ENCODE assay signal across 8 mouse cellular contexts in genomic region chr7:19268993-19269681, GRCm38 (mm10). TPM values are rescaled to one million over a fixed set of nuclear protein-coding genes. Genes with fewer than 3 reads are reported as not detected.
DNase-seq lines count a peak whose midpoint lies in the region; ATAC-seq and TF ChIP-seq lines count a peak whose summit lies in the region.

No protein-coding gene starts in this region.

- WGBS in spleen, adult 2 months = 7% methylated on average over 10 of the region's 10 CpGs
- 59% methylated on average over 10 of the region's 10 CpGs for WGBS in forebrain, embryonic 13.5 days
- 60% methylated on average over 10 of the region's 10 CpGs for WGBS in midbrain, embryonic 11.5 days

- peak overlapping the region; percentile 92 for H3K9ac ChIP-seq in forebrain, embryonic 13.5 days
- peak overlapping the region; percentile 85; the same call in 1 of the 2 replicates for H3K9ac ChIP-seq in midbrain, embryonic 11.5 days (ENCODE audit: low read length)

- H3K36me3 ChIP-seq in spleen, adult 2 months (ENCODE audit: control insufficient read depth, insufficient read depth, low read length) = peaks cover 8% of the 10 kb centered on the region
- H3K36me3 ChIP-seq in forebrain, embryonic 13.5 days (ENCODE audit: poor library complexity, severe bottlenecking) = peaks cover 11% of the 10 kb centered on the region
- H3K36me3 ChIP-seq in midbrain, embryonic 11.5 days (ENCODE audit: control insufficient read depth, insufficient read depth, low read length) = peaks cover 6% of the 10 kb centered on the region; the same call in 1 of the 2 replicates

- DNase-seq in spleen, adult 2 months (ENCODE audit: low read depth in 1 of 2, low spot score in 2 of 2) = no peak
- no peak for DNase-seq in spleen, postnatal 10 days (ENCODE audit: low spot score in 2 of 2)
- peak; percentile 67 for DNase-seq in kidney, postnatal 14 days
- no peak for DNase-seq in midbrain, embryonic 11.5 days (ENCODE audit: low spot score, missing footprints)
- no peak for DNase-seq in gastrocnemius, adult 18-20 months (ENCODE audit: low spot score)
- DNase-seq in left cerebral cortex, postnatal 25 days (ENCODE audit: low spot score in 2 of 2) = no peak

- H3K27me3 ChIP-seq in spleen, adult 2 months (ENCODE audit: control insufficient read depth, insufficient read depth, low read length) = no peaks in the 10 kb centered on the region
- H3K27me3 ChIP-seq in forebrain, embryonic 13.5 days = no peaks in the 10 kb centered on the region
- no peaks in the 10 kb centered on the region for H3K27me3 ChIP-seq in midbrain, embryonic 11.5 days (ENCODE audit: control insufficient read depth, insufficient read depth, low read length)

- H3K4me2 ChIP-seq in forebrain, embryonic 13.5 days = peak overlapping the region; percentile 94
- peak overlapping the region; percentile 97 for H3K4me2 ChIP-seq in midbrain, embryonic 11.5 days

- H3K4me3 ChIP-seq in spleen, adult 2 months (ENCODE audit: extremely low read depth, insufficient read depth, insufficient read length) = peak overlapping the region; percentile 91
- peak overlapping the region; percentile 97 for H3K4me3 ChIP-seq in forebrain, embryonic 13.5 days
- peak overlapping the region; percentile 96 for H3K4me3 ChIP-seq in midbrain, embryonic 11.5 days (ENCODE audit: low read depth, low read length)

- H3K27ac ChIP-seq in spleen, adult 2 months (ENCODE audit: insufficient read depth, low read length) = peak overlapping the region; percentile 86
- no peak overlapping the region for H3K27ac ChIP-seq in forebrain, embryonic 13.5 days
- no peak overlapping the region for H3K27ac ChIP-seq in midbrain, embryonic 11.5 days (ENCODE audit: low read depth, low read length)

- no peak for TF ChIP-seq CTCF in spleen, adult 2 months (IDR thresholded peaks at IDR 0.05; ENCODE audit: extremely low read depth, insufficient read depth, insufficient read length, insufficient replicate concordance)

- no peak for TF ChIP-seq POLR2A in spleen, adult 2 months (IDR thresholded peaks at IDR 0.05; ENCODE audit: low read depth, low read length)

- H3K4me1 ChIP-seq in spleen, adult 2 months (ENCODE audit: control insufficient read depth, insufficient read depth, insufficient read length) = peaks cover 39% of the 10 kb centered on the region
- peaks cover 26% of the 10 kb centered on the region for H3K4me1 ChIP-seq in forebrain, embryonic 13.5 days
- H3K4me1 ChIP-seq in midbrain, embryonic 11.5 days (ENCODE audit: control insufficient read depth, insufficient read depth, low read length) = peaks cover 13% of the 10 kb centered on the region

- intact Hi-C loops in left cerebral cortex, postnatal 25 days (cut with DNase I) = no loop called here

- H3K9me3 ChIP-seq in forebrain, embryonic 13.5 days (replicated peaks) = no peaks in the 10 kb centered on the region
- H3K9me3 ChIP-seq in midbrain, embryonic 11.5 days (ENCODE audit: control insufficient read depth, low read length) = no peaks in the 10 kb centered on the region

- no peak for ATAC-seq in forebrain, embryonic 13.5 days
- no peak for ATAC-seq in midbrain, embryonic 11.5 days (ENCODE audit: low FRiP score)
- no peak for ATAC-seq in granulocyte monocyte progenitor cell, adult 5-6 weeks (replicated peaks; ENCODE audit: poor library complexity, severe bottlenecking)

RNA-seq across cellular contexts. Expression of gene Vasp, which starts 2.5 kb away (rescaled TPM):
- 335 and 437 TPM in 2 replicates for polyA plus RNA-seq in spleen, adult 2 months (2012; rRNA removed)
- 31.0 and 32.7 TPM in 2 replicates for polyA plus RNA-seq in forebrain, embryonic 13.5 days (2015; fragmentation: Nextera tagmentation; extraction: Ambion mirVana)
- 46.0 and 46.9 TPM in 2 replicates for polyA plus RNA-seq in midbrain, embryonic 11.5 days (2014; fragmentation: Nextera tagmentation; extraction: Ambion mirVana)
- total RNA-seq in gastrocnemius, adult 18-20 months (2021) = 10 to 100 TPM; 11.6 to 22.2 TPM
- 10 to 100 TPM; 13.1 to 14.3 TPM for total RNA-seq in left cerebral cortex, postnatal 25 days (2021)
- 60.7 and 70.5 TPM in 2 replicates for total RNA-seq in granulocyte monocyte progenitor cell, adult 5-6 weeks (2014; fragmentation: Nextera tagmentation)
- 52.8 and 63.3 TPM in 2 replicates for total RNA-seq in granulocyte monocyte progenitor cell, adult 5-6 weeks (2017)

RNA-seq across cellular contexts. Expression of gene Ppm1n, which starts 10.7 kb away (rescaled TPM):
- 2.1 and 3.3 TPM in 2 replicates for polyA plus RNA-seq in spleen, adult 2 months (2012; rRNA removed)
- polyA plus RNA-seq in forebrain, embryonic 13.5 days (2015; fragmentation: Nextera tagmentation; extraction: Ambion mirVana) = 0.18 and 0.80 TPM in 2 replicates
- 0.18 and 0.50 TPM in 2 replicates for polyA plus RNA-seq in midbrain, embryonic 11.5 days (2014; fragmentation: Nextera tagmentation; extraction: Ambion mirVana)
- total RNA-seq in gastrocnemius, adult 18-20 months (2021) = under 1 TPM; 0.30 to 0.36 TPM
- total RNA-seq in left cerebral cortex, postnatal 25 days (2021) = under 1 TPM in 1 of 2 experiments, not detected in 1; 0.55 TPM
- not detected in 2 replicates for total RNA-seq in granulocyte monocyte progenitor cell, adult 5-6 weeks (2014; fragmentation: Nextera tagmentation)
- total RNA-seq in granulocyte monocyte progenitor cell, adult 5-6 weeks (2017) = not detected in 2 replicates

RNA-seq across cellular contexts. Expression of gene Rtn2, which starts 13.3 kb away (rescaled TPM):
- polyA plus RNA-seq in spleen, adult 2 months (2012; rRNA removed) = 7.7 and 9.1 TPM in 2 replicates
- 87.9 and 92.4 TPM in 2 replicates for polyA plus RNA-seq in forebrain, embryonic 13.5 days (2015; fragmentation: Nextera tagmentation; extraction: Ambion mirVana)
- polyA plus RNA-seq in midbrain, embryonic 11.5 days (2014; fragmentation: Nextera tagmentation; extraction: Ambion mirVana) = 48.5 and 53.2 TPM in 2 replicates
- 1,000 to 10,000 TPM; 1,025 to 1,102 TPM for total RNA-seq in gastrocnemius, adult 18-20 months (2021)
- 100 to 1,000 TPM; 112 TPM for total RNA-seq in left cerebral cortex, postnatal 25 days (2021)
- total RNA-seq in granulocyte monocyte progenitor cell, adult 5-6 weeks (2014; fragmentation: Nextera tagmentation) = not detected in 2 replicates
- not detected in 2 replicates for total RNA-seq in granulocyte monocyte progenitor cell, adult 5-6 weeks (2017)

RNA-seq across cellular contexts. Expression of gene Fosb, which starts 40.7 kb away (rescaled TPM):
- 1.6 and 1.9 TPM in 2 replicates for polyA plus RNA-seq in spleen, adult 2 months (2012; rRNA removed)
- polyA plus RNA-seq in forebrain, embryonic 13.5 days (2015; fragmentation: Nextera tagmentation; extraction: Ambion mirVana) = 0.06 TPM in 1 of 2 replicates, not detected in the other
- polyA plus RNA-seq in midbrain, embryonic 11.5 days (2014; fragmentation: Nextera tagmentation; extraction: Ambion mirVana) = 0.04 TPM in 1 of 2 replicates, not detected in the other
- 1 to 10 TPM in 1 of 2 experiments, under 1 TPM in 1; 0.57 to 2.5 TPM for total RNA-seq in gastrocnemius, adult 18-20 months (2021)
- 10 to 100 TPM; 21.0 to 26.0 TPM for total RNA-seq in left cerebral cortex, postnatal 25 days (2021)
- total RNA-seq in granulocyte monocyte progenitor cell, adult 5-6 weeks (2014; fragmentation: Nextera tagmentation) = 8.1 and 13.7 TPM in 2 replicates
- 19.3 and 24.4 TPM in 2 replicates for total RNA-seq in granulocyte monocyte progenitor cell, adult 5-6 weeks (2017)

RNA-seq across cellular contexts. Expression of gene Opa3, which starts 41.0 kb away (rescaled TPM):
- polyA plus RNA-seq in spleen, adult 2 months (2012; rRNA removed) = 14.7 and 17.7 TPM in 2 replicates
- 42.1 and 47.5 TPM in 2 replicates for polyA plus RNA-seq in forebrain, embryonic 13.5 days (2015; fragmentation: Nextera tagmentation; extraction: Ambion mirVana)
- 42.4 and 44.0 TPM in 2 replicates for polyA plus RNA-seq in midbrain, embryonic 11.5 days (2014; fragmentation: Nextera tagmentation; extraction: Ambion mirVana)
- 10 to 100 TPM; 41.3 to 47.1 TPM for total RNA-seq in gastrocnemius, adult 18-20 months (2021)
- total RNA-seq in left cerebral cortex, postnatal 25 days (2021) = 10 to 100 TPM; 46.6 to 47.3 TPM
- 20.7 and 35.1 TPM in 2 replicates for total RNA-seq in granulocyte monocyte progenitor cell, adult 5-6 weeks (2014; fragmentation: Nextera tagmentation)
- total RNA-seq in granulocyte monocyte progenitor cell, adult 5-6 weeks (2017) = 14.6 and 18.3 TPM in 2 replicates

Comparison
In these comparisons a context has a peak if more than half of its experiments do, and no peak if none do; other contexts are left out.
1. RNA of gene Rtn2, which starts 13.3 kb away (total RNA-seq): 1,025 to 1,102 TPM in gastrocnemius, adult 18-20 months and 112 TPM in left cerebral cortex, postnatal 25 days; not detected in granulocyte monocyte progenitor cell, adult 5-6 weeks; every median in the first group is over 100 times any median in the second.
2. Peak in every context shown above with its lines, with median percentiles within 50 percentile points of each other: H3K4me3 ChIP-seq.